Mouse (Mus musculus) right cerebral cortex, postnatal 25 days (tissue): ENCODE measurements at regions not wholly inside any gene's neighbourhood (a gene's known extent, or its start where the extent isn't known, plus 50 kb on each side); places are given as distances from the start of the nearest gene placed in this dataset.

Source experiments
- DNase-seq: peaks from one replicate; pipeline ENCODE4 v3.0.0; 2022

DNA sequence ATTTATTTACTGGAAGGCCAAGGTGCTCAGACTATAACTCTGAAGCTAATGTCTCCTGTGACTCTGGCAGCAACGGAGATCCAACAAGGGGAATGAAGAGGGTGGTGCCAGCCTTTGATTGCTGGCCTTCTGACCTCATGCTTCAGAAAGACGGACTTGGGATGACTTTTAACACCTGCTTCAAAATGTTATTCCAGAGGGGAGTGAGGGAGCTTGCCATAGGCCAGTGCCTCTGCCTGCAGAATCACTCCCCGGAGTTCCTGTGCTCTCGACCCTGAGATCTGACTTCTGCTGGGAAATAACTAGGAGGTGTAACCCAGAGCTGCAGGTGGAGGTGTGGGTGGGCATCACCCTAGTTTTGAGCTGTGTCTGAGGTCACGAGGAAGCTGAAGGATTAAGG lies 78.9 kb upstream of the Cxcr4 start:
- no peak for DNase-seq

GRCm38 (mm10) chr1:128669241-128669666 lies 77.2 kb upstream of the Cxcr4 start:
- DNase-seq, result no peak

DNA sequence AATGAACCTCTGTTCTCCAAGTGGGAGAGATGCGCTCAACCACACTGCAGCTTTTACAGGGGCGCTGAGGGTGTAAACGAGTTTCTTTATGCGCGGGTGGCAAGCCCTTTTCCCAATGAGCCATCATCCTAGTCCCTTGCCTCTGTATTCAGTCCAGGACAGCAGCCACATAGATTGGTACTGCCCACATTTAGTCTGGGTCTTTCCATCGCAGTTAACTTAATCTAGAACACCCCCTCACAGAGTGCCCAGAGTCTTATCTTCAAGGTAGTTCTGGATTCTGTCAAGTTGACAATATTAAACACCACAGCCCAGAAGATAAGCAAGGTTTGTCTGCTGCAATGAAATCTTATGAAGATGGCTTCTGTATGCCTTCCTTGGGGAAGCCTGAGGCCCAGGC lies 76.6 kb upstream of the Cxcr4 start:
- no peak for DNase-seq

GRCm38 (mm10) chr1:128667121-128667762 lies 75.1 kb upstream of the Cxcr4 start:
- no peak for DNase-seq

DNA sequence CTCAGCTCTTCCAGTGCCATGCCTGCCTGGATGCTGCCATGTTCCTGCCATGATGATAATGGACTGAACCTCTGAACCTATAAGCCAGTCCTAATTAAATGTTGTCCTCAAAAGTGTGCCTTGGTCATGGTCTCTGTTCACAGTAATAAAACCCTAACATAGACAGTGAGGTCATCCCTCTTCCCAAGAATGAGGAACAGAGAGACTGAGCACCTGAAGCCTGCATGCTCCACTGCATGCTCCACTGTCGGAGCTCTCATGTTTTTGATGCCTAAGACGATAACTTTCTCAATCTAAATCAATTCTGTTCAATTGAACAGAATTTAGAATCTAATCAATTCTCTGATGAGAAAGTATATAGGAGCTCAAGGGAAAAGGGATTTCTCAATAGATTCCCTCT lies 71.1 kb upstream of the Cxcr4 start:
- DNase-seq, result no peak

DNA sequence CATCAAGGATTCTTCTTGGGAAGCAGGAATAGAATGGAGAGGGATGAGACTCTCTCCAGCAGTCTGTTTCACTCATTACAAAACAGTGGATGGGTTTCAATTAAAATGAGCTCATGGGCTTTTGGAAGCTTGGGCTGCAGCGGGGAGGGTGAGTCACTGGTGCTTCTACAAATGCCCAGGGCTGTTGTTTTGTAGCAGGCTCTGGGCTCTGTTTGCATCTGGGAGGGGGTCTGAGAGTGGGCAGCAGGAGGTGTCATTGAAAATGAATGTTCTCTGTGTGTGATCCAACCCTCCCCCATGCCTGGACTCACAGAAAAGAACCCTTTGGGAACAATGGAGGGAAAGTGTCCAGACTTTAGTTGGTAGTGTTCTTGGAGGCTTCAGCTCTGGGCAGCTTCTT lies 67.8 kb upstream of the Cxcr4 start:
- DNase-seq, result peak; percentile 32

DNA sequence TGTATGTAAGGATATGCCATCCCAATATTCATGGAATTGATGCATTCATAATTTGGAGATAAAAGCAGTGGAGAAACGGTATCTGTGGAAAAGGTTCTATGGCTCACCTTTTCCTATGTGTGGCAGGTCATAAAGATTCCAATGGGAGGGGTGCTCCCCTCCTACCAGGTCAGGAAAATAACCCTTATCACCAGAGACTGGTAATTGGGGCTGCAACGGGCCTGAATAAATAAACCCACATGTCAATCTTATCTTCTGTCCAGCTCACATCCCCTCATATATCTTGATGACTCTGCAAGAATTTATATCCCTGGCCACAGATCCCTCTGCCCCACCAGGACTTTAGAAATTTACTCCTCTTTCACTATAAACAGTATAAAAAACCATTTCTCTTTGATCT lies 66.7 kb upstream of the Cxcr4 start:
- DNase-seq, result no peak

- no peak for DNase-seq
These were observed 62.2 kb upstream of the Cxcr4 start for GRCm38 (mm10) chr1:128654099-128654862.

DNA sequence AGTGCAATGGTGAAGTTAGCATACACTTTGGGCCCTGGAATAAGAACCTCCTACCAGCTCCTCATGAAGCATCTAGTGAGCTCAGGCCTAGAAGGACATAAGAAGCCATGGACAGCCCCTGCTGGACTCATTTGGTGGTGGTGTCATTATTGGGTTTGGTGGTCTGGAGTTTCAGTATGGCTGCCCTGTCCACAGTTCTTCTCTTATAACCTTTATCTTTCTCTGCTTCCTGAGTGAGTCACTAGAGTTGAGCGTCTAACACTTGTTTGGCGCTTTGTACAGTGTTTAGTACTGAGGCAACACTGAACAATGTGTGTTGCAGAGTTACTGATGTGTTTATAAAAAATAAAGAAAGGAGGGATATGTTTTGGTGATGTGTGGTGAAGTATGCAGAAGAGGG lies 58.5 kb upstream of the Cxcr4 start:
- DNase-seq, result no peak

GRCm38 (mm10) chr1:128649490-128650178 lies 57.5 kb upstream of the Cxcr4 start:
- no peak for DNase-seq

GRCm38 (mm10) chr1:128643316-128643776 lies 51.3 kb upstream of the Cxcr4 start:
- DNase-seq, result no peak

GRCm38 (mm10) chr1:128642212-128642611 lies 50.1 kb upstream of the Cxcr4 start:
- DNase-seq, result no peak
